Mouse (Mus musculus) cerebellum, adult 2 months (tissue): ENCODE measurements at regions not wholly inside any gene's neighbourhood (a gene's known extent, or its start where the extent isn't known, plus 50 kb on each side); places are given as distances from the start of the nearest gene placed in this dataset.

Experiments used
- CTCF ChIP-seq: fragments of 200-500 bp; IDR thresholded peaks from 2 replicates; pipeline ENCODE4 v1.5.1; 2011; ENCODE audit warnings: low read depth, mild to moderate bottlenecking, control low read depth, low read length, moderate library complexity, borderline replicate concordance; ENCODE audit not compliant: insufficient read depth
- POLR2A ChIP-seq: fragments of 200-500 bp; IDR thresholded peaks from 2 replicates; pipeline ENCODE4 v1.6.1; 2011; ENCODE audit warnings: low read length, control low read depth, borderline replicate concordance; ENCODE audit not compliant: insufficient read depth

DNA sequence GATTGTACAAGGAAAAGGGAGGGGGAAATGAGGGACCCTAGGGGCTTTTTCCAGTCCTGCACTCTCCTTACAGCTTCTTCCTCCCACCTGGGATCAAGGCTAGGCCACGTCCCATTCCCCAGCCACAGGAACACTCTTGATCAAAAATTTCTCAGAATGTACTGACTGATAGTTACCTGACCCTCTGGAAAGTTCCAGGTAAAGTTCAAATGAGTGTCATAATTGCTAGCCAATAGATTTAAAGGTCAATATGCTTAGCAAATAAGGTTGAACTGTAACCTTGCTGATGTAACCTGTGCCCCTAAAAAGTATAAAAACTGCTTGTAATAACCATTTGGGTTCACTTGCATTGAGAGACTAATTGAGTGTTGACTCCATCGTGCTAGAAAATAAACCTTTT is 61.1 kb upstream of the P2ry1 start:
- TF ChIP-seq POLR2A (no peak), CTCF (no peak)
